Mouse (Mus musculus) spleen, adult 2 months (tissue): Measurements from ENCODE around the gene Fam171a1.

ENCODE experiments used
- CTCF ChIP-seq: fragments of 200-500 bp; IDR thresholded peaks from 2 replicates; pipeline ENCODE4 v1.5.1; 2011; ENCODE audit warnings: mild to moderate bottlenecking, inconsistent platforms; ENCODE audit not compliant: insufficient read depth, insufficient read length, insufficient replicate concordance; ENCODE audit errors: extremely low read depth
- POLR2A ChIP-seq: fragments of 200-500 bp; IDR thresholded peaks from 2 replicates; pipeline ENCODE4 v1.6.1; 2011; ENCODE audit warnings: low read depth, low read length, inconsistent platforms

- TF ChIP-seq POLR2A (no peak), CTCF (no peak)
These were observed 66.5 kb downstream of the Fam171a1 start for GRCm38 (mm10) chr2:3180550-3180949.
